Mouse (Mus musculus): ENCODE data around the gene Kdm2b. TPM values are rescaled to one million over a fixed set of nuclear protein-coding genes. Genes with fewer than 3 reads are reported as not detected.

Gene Kdm2b
- polyA plus RNA-seq, 1 experiment from 2014 or later = 62.5 TPM

- H3K4me2 ChIP-seq (ENCODE audit: low read length) = peak overlapping the region; percentile 92
- peak overlapping the region; percentile 89 for H3K9ac ChIP-seq (ENCODE audit: low read depth, low read length)
- peak overlapping the region; percentile 93 for H3K27ac ChIP-seq
- 0% methylated on average over 81 of the region's 120 CpGs for WGBS
- H3K9me3 ChIP-seq (replicated peaks; ENCODE audit: low read length) = no peaks in the 10 kb centered on the region
- peak overlapping the region; percentile 85 for H3K4me3 ChIP-seq (replicated peaks; ENCODE audit: low read depth, low read length)
- peaks cover 12% of the 10 kb centered on the region for H3K4me1 ChIP-seq (replicated peaks; ENCODE audit: insufficient read depth, low read length)
- peak; percentile 15; the same call in 1 of the 2 replicates for TF ChIP-seq CTCF (IDR thresholded peaks at IDR 0.05; ENCODE audit: low read depth)
- no peaks in the 10 kb centered on the region for H3K27me3 ChIP-seq (ENCODE audit: insufficient read depth, low read length)
- peak; percentile 98 for ATAC-seq (replicated peaks; ENCODE audit: low FRiP score, low read depth)
- peak; percentile 92 for DNase-seq (ENCODE audit: low spot score)
- no peaks in the 10 kb centered on the region for H3K36me3 ChIP-seq (ENCODE audit: insufficient read depth, low read length)
These were observed 89.7 kb downstream of the Kdm2b start for GRCm38 (mm10) chr5:122899777-122900557.

- peak overlapping the region; percentile 92 for H3K4me2 ChIP-seq (ENCODE audit: low read length)
- TF ChIP-seq CTCF (IDR thresholded peaks at IDR 0.05; ENCODE audit: low read depth) = no peak
- peak overlapping the region; percentile 85 for H3K4me3 ChIP-seq (replicated peaks; ENCODE audit: low read depth, low read length)
- DNase-seq (ENCODE audit: low spot score) (peak; percentile 39), ATAC-seq (replicated peaks; ENCODE audit: low FRiP score, low read depth) (no peak)
- no peaks in the 10 kb centered on the region for H3K9me3 ChIP-seq (replicated peaks; ENCODE audit: low read length)
- H3K27ac ChIP-seq = peak overlapping the region; percentile 93
- H3K36me3 ChIP-seq (ENCODE audit: insufficient read depth, low read length) = no peaks in the 10 kb centered on the region
- H3K9ac ChIP-seq (ENCODE audit: low read depth, low read length) = peak overlapping the region; percentile 89
- H3K27me3 ChIP-seq (ENCODE audit: insufficient read depth, low read length) = no peaks in the 10 kb centered on the region
- 1% methylated on average over 45 of the region's 45 CpGs for WGBS
- H3K4me1 ChIP-seq (replicated peaks; ENCODE audit: insufficient read depth, low read length) = peaks cover 12% of the 10 kb centered on the region
These were observed 90.5 kb downstream of the Kdm2b start for GRCm38 (mm10) chr5:122898963-122899776.

- TF ChIP-seq CTCF (IDR thresholded peaks at IDR 0.05; ENCODE audit: low read depth) = no peak
- Histone ChIP-seq H3K36me3 (ENCODE audit: insufficient read depth, low read length) (no peaks in the 10 kb centered on the region), H3K4me1 (replicated peaks; ENCODE audit: insufficient read depth, low read length) (peaks cover 12% of the 10 kb centered on the region), H3K27ac (no peak overlapping the region), H3K4me3 (replicated peaks; ENCODE audit: low read depth, low read length) (peak overlapping the region; percentile 85), H3K9ac (ENCODE audit: low read depth, low read length) (no peak overlapping the region), H3K27me3 (ENCODE audit: insufficient read depth, low read length) (no peaks in the 10 kb centered on the region), H3K4me2 (ENCODE audit: low read length) (peak overlapping the region; percentile 92; the same call in 1 of the 2 replicates), H3K9me3 (replicated peaks; ENCODE audit: low read length) (no peaks in the 10 kb centered on the region)
- 68% methylated on average over 6 of the region's 6 CpGs for WGBS
- DNase-seq (ENCODE audit: low spot score) = no peak
- no peak for ATAC-seq (replicated peaks; ENCODE audit: low FRiP score, low read depth)
These were observed 91.5 kb downstream of the Kdm2b start for GRCm38 (mm10) chr5:122898153-122898552.

- peaks cover 7% of the 10 kb centered on the region; the same call in 1 of the 2 replicates for H3K4me1 ChIP-seq (replicated peaks; ENCODE audit: insufficient read depth, low read length)
- DNase-seq (ENCODE audit: low spot score) (no peak), ATAC-seq (replicated peaks; ENCODE audit: low FRiP score, low read depth) (no peak)
- TF ChIP-seq CTCF (IDR thresholded peaks at IDR 0.05; ENCODE audit: low read depth) = no peak
- no peak overlapping the region for H3K4me2 ChIP-seq (ENCODE audit: low read length)
- no peaks in the 10 kb centered on the region for H3K36me3 ChIP-seq (ENCODE audit: insufficient read depth, low read length)
- H3K4me3 ChIP-seq (replicated peaks; ENCODE audit: low read depth, low read length) = no peak overlapping the region
- H3K9me3 ChIP-seq (replicated peaks; ENCODE audit: low read length) = no peaks in the 10 kb centered on the region
- H3K27ac ChIP-seq = 0 out of 2 replicates have a peak overlapping the region, but pooled peaks have one; percentile 11
- no peak overlapping the region for H3K9ac ChIP-seq (ENCODE audit: low read depth, low read length)
- H3K27me3 ChIP-seq (ENCODE audit: insufficient read depth, low read length) = no peaks in the 10 kb centered on the region
- 53% methylated on average over 4 of the region's 4 CpGs for WGBS
These were observed 94.8 kb downstream of the Kdm2b start for GRCm38 (mm10) chr5:122894821-122895220.

GRCm38 (mm10) chr5:122894007-122894637 lies 95.5 kb downstream of the Kdm2b start:
- Histone ChIP-seq H3K4me1 (replicated peaks; ENCODE audit: insufficient read depth, low read length) (peaks cover 7% of the 10 kb centered on the region; the same call in 1 of the 2 replicates), H3K36me3 (ENCODE audit: insufficient read depth, low read length) (no peaks in the 10 kb centered on the region), H3K9ac (ENCODE audit: low read depth, low read length) (no peak overlapping the region), H3K27me3 (ENCODE audit: insufficient read depth, low read length) (no peaks in the 10 kb centered on the region), H3K27ac (no peak overlapping the region), H3K4me3 (replicated peaks; ENCODE audit: low read depth, low read length) (no peak overlapping the region), H3K9me3 (replicated peaks; ENCODE audit: low read length) (no peaks in the 10 kb centered on the region), H3K4me2 (ENCODE audit: low read length) (no peak overlapping the region)
- DNase-seq (ENCODE audit: low spot score) (no peak), ATAC-seq (replicated peaks; ENCODE audit: low FRiP score, low read depth) (no peak)
- peak; percentile 72 for TF ChIP-seq CTCF (IDR thresholded peaks at IDR 0.05; ENCODE audit: low read depth)
- 85% methylated on average over 5 of the region's 5 CpGs for WGBS

- no peak for DNase-seq (ENCODE audit: low spot score)
- no peak for ATAC-seq (replicated peaks; ENCODE audit: low FRiP score, low read depth)
- no peak overlapping the region for H3K4me3 ChIP-seq (replicated peaks; ENCODE audit: low read depth, low read length)
- 85% methylated on average over 6 of the region's 6 CpGs for WGBS
- peaks cover 6% of the 10 kb centered on the region; the same call in 1 of the 2 replicates for H3K4me1 ChIP-seq (replicated peaks; ENCODE audit: insufficient read depth, low read length)
- H3K9ac ChIP-seq (ENCODE audit: low read depth, low read length) = no peak overlapping the region
- no peaks in the 10 kb centered on the region for H3K9me3 ChIP-seq (replicated peaks; ENCODE audit: low read length)
- H3K36me3 ChIP-seq (ENCODE audit: insufficient read depth, low read length) = 0 out of 2 replicates have a peak, but pooled peaks cover under 1% of the 10 kb centered on the region
- TF ChIP-seq CTCF (IDR thresholded peaks at IDR 0.05; ENCODE audit: low read depth) = no peak
- H3K27me3 ChIP-seq (ENCODE audit: insufficient read depth, low read length) = no peaks in the 10 kb centered on the region
- H3K4me2 ChIP-seq (ENCODE audit: low read length) = no peak overlapping the region
- no peak overlapping the region for H3K27ac ChIP-seq
These were observed 96.4 kb downstream of the Kdm2b start for GRCm38 (mm10) chr5:122893270-122893669.
